Mouse (Mus musculus): ENCODE measurements around the gene Ptprm. TPM values are rescaled to one million over a fixed set of nuclear protein-coding genes. Genes with fewer than 3 reads are reported as not detected.

The Ptprm gene
- polyA plus RNA-seq, 1 experiment: 20.1 TPM

- TF ChIP-seq CTCF (IDR thresholded peaks at IDR 0.05; ENCODE audit: borderline replicate concordance, extremely low read depth, insufficient read depth, insufficient read length) (no peak), POLR2A (IDR thresholded peaks at IDR 0.05; ENCODE audit: borderline replicate concordance, extremely low read depth, insufficient read depth, insufficient read length, poor library complexity, severe bottlenecking) (no peak)
- no peak for DNase-seq (ENCODE audit: low read depth)
Observed at GRCm38 (mm10) chr17:67245273-67245875, 108.9 kb downstream of the Ptprm start.

GRCm38 (mm10) chr17:67242774-67243495, 111.3 kb downstream of the Ptprm start:
- peak; percentile 40 for DNase-seq (ENCODE audit: low read depth)
- TF ChIP-seq POLR2A (IDR thresholded peaks at IDR 0.05; ENCODE audit: borderline replicate concordance, extremely low read depth, insufficient read depth, insufficient read length, poor library complexity, severe bottlenecking) (no peak), CTCF (IDR thresholded peaks at IDR 0.05; ENCODE audit: borderline replicate concordance, extremely low read depth, insufficient read depth, insufficient read length) (no peak)

GRCm38 (mm10) chr17:67241951-67242773, 112.1 kb downstream of the Ptprm start:
- TF ChIP-seq CTCF (IDR thresholded peaks at IDR 0.05; ENCODE audit: borderline replicate concordance, extremely low read depth, insufficient read depth, insufficient read length) (no peak), POLR2A (IDR thresholded peaks at IDR 0.05; ENCODE audit: borderline replicate concordance, extremely low read depth, insufficient read depth, insufficient read length, poor library complexity, severe bottlenecking) (no peak)
- peak; percentile 57 for DNase-seq (ENCODE audit: low read depth)

- no peak for DNase-seq (ENCODE audit: low read depth)
- TF ChIP-seq POLR2A (IDR thresholded peaks at IDR 0.05; ENCODE audit: borderline replicate concordance, extremely low read depth, insufficient read depth, insufficient read length, poor library complexity, severe bottlenecking) (no peak), CTCF (IDR thresholded peaks at IDR 0.05; ENCODE audit: borderline replicate concordance, extremely low read depth, insufficient read depth, insufficient read length) (no peak)
Observed at GRCm38 (mm10) chr17:67238866-67239265, 115.4 kb downstream of the Ptprm start.

- DNase-seq (ENCODE audit: low read depth): peak; percentile 55
- TF ChIP-seq POLR2A (IDR thresholded peaks at IDR 0.05; ENCODE audit: borderline replicate concordance, extremely low read depth, insufficient read depth, insufficient read length, poor library complexity, severe bottlenecking) (no peak), CTCF (IDR thresholded peaks at IDR 0.05; ENCODE audit: borderline replicate concordance, extremely low read depth, insufficient read depth, insufficient read length) (no peak)
Observed at GRCm38 (mm10) chr17:67237407-67237806, 116.8 kb downstream of the Ptprm start.

GRCm38 (mm10) chr17:67233063-67233462, 121.2 kb downstream of the Ptprm start:
- DNase-seq (ENCODE audit: low read depth): no peak
- TF ChIP-seq POLR2A (IDR thresholded peaks at IDR 0.05; ENCODE audit: borderline replicate concordance, extremely low read depth, insufficient read depth, insufficient read length, poor library complexity, severe bottlenecking) (no peak), CTCF (IDR thresholded peaks at IDR 0.05; ENCODE audit: borderline replicate concordance, extremely low read depth, insufficient read depth, insufficient read length) (no peak)

GRCm38 (mm10) chr17:67226991-67227390, 127.3 kb downstream of the Ptprm start:
- TF ChIP-seq CTCF (IDR thresholded peaks at IDR 0.05; ENCODE audit: borderline replicate concordance, extremely low read depth, insufficient read depth, insufficient read length): no peak
- TF ChIP-seq POLR2A (IDR thresholded peaks at IDR 0.05; ENCODE audit: borderline replicate concordance, extremely low read depth, insufficient read depth, insufficient read length, poor library complexity, severe bottlenecking): no peak
- peak; percentile 42 for DNase-seq (ENCODE audit: low read depth)

GRCm38 (mm10) chr17:67215326-67215725, 138.9 kb downstream of the Ptprm start:
- no peak for DNase-seq (ENCODE audit: low read depth)
- TF ChIP-seq POLR2A (IDR thresholded peaks at IDR 0.05; ENCODE audit: borderline replicate concordance, extremely low read depth, insufficient read depth, insufficient read length, poor library complexity, severe bottlenecking): no peak
- TF ChIP-seq CTCF (IDR thresholded peaks at IDR 0.05; ENCODE audit: borderline replicate concordance, extremely low read depth, insufficient read depth, insufficient read length): no peak

GRCm38 (mm10) chr17:67213711-67214110, 140.5 kb downstream of the Ptprm start:
- DNase-seq (ENCODE audit: low read depth): peak; percentile 14
- TF ChIP-seq CTCF (IDR thresholded peaks at IDR 0.05; ENCODE audit: borderline replicate concordance, extremely low read depth, insufficient read depth, insufficient read length): no peak
- TF ChIP-seq POLR2A (IDR thresholded peaks at IDR 0.05; ENCODE audit: borderline replicate concordance, extremely low read depth, insufficient read depth, insufficient read length, poor library complexity, severe bottlenecking): no peak

GRCm38 (mm10) chr17:67209676-67210344, 144.4 kb downstream of the Ptprm start:
- no peak for DNase-seq (ENCODE audit: low read depth)
- TF ChIP-seq CTCF (IDR thresholded peaks at IDR 0.05; ENCODE audit: borderline replicate concordance, extremely low read depth, insufficient read depth, insufficient read length): no peak

- no peak for TF ChIP-seq CTCF (IDR thresholded peaks at IDR 0.05; ENCODE audit: borderline replicate concordance, extremely low read depth, insufficient read depth, insufficient read length)
- no peak for TF ChIP-seq POLR2A (IDR thresholded peaks at IDR 0.05; ENCODE audit: borderline replicate concordance, extremely low read depth, insufficient read depth, insufficient read length, poor library complexity, severe bottlenecking)
- DNase-seq (ENCODE audit: low read depth): no peak
Observed at GRCm38 (mm10) chr17:67208600-67208999, 145.7 kb downstream of the Ptprm start.

All from brain, embryonic 14.5 days (tissue).